Mouse (Mus musculus) CH12.LX (cell line): ENCODE measurements around the gene Tmem273. TPM values are rescaled to one million over a fixed set of nuclear protein-coding genes. Genes with fewer than 3 reads are reported as not detected.

Experiments
- DNase-seq: peaks from one replicate; pipeline ENCODE4 v3.0.0-alpha.2; 2013; ENCODE audit errors: extremely low read depth
- H3K27ac ChIP-seq: 2 replicates; pipeline ENCODE4 v1.5.1; 2012; ENCODE audit warnings: low read depth, mild to moderate bottlenecking, control low read depth, moderate library complexity; ENCODE audit not compliant: insufficient read depth
- H3K27me3 ChIP-seq: replicated peaks from 2 replicates; pipeline ENCODE3; 2012; ENCODE audit warnings: inconsistent platforms
- H3K36me3 ChIP-seq, 2 experiments: replicated peaks in 1 of 2; 2 replicates each; pipeline versions ENCODE3 to v1.6.1; 2012; ENCODE audit warnings: inconsistent platforms in 1 of 2, low read length in 1 of 2, mild to moderate bottlenecking in 1 of 2, mixed read lengths in 1 of 2, moderate library complexity in 1 of 2; ENCODE audit not compliant: control insufficient read depth in 1 of 2, insufficient read depth in 1 of 2
- H3K4me1 ChIP-seq, 2 experiments: 2 replicates each; pipeline ENCODE4 v1.6.1; 2012; ENCODE audit warnings: inconsistent platforms in 1 of 2, moderate library complexity in 1 of 2; ENCODE audit not compliant: insufficient read depth in 2 of 2, control insufficient read depth in 1 of 2
- H3K4me2 ChIP-seq: 2 replicates; pipeline ENCODE4 v1.6.1; 2012; ENCODE audit warnings: low read depth, mild to moderate bottlenecking, control low read depth; ENCODE audit not compliant: poor library complexity, insufficient read depth, severe bottlenecking
- H3K4me3 ChIP-seq, 3 experiments: fragments of 150-350 bp in 1 of 3; sonication (generic) in 1 of 3; replicated peaks in 1 of 3; 2 replicates each; pipeline versions ENCODE3 to v1.5.1; 2011 to 2012; ENCODE audit warnings: low read depth in 2 of 3, low read length in 2 of 3, mild to moderate bottlenecking in 2 of 3, moderate library complexity in 2 of 3, control low read depth in 1 of 3, improper control_type of control experiment in 1 of 3, inconsistent platforms in 1 of 3, mixed read lengths in 1 of 3; ENCODE audit not compliant: poor library complexity in 1 of 3
- H3K79me2 ChIP-seq: replicated peaks from 2 replicates; pipeline ENCODE4 v1.6.1; 2012; ENCODE audit warnings: mild to moderate bottlenecking, moderate library complexity; ENCODE audit not compliant: control insufficient read depth, poor library complexity, insufficient read depth, severe bottlenecking; ENCODE audit errors: extremely low read depth
- H3K9ac ChIP-seq: 2 replicates; pipeline ENCODE4 v1.6.1; 2012; ENCODE audit warnings: low read depth, mild to moderate bottlenecking, control low read depth, moderate library complexity; ENCODE audit not compliant: insufficient read depth
- H3K9me3 ChIP-seq: replicated peaks from 2 replicates; pipeline ENCODE3; 2012; ENCODE audit warnings: low read length, inconsistent platforms, mixed read lengths
- CHD1 ChIP-seq: IDR thresholded peaks from 2 replicates; pipeline ENCODE4 v1.6.1; 2012; ENCODE audit warnings: low read depth, low read length, improper control_type of control experiment, inconsistent platforms
- GABPA ChIP-seq: IDR thresholded peaks from 2 replicates; pipeline ENCODE4 v1.6.1; 2012; ENCODE audit warnings: low read depth, low read length, improper control_type of control experiment, inconsistent platforms; ENCODE audit not compliant: insufficient replicate concordance
- MAFK ChIP-seq: IDR thresholded peaks from 2 replicates; pipeline ENCODE4 v1.6.1; 2011; ENCODE audit warnings: low read length, improper control_type of control experiment; ENCODE audit not compliant: insufficient replicate concordance
- MEF2A ChIP-seq: IDR thresholded peaks from 2 replicates; pipeline ENCODE4 v1.6.1; 2014; ENCODE audit warnings: low read depth, mild to moderate bottlenecking, inconsistent platforms, low read length, improper control_type of control experiment, borderline replicate concordance
- MXI1 ChIP-seq: IDR thresholded peaks from 2 replicates; pipeline ENCODE4 v1.6.1; 2011; ENCODE audit warnings: mild to moderate bottlenecking, low read depth, low read length, improper control_type of control experiment
- NRF1 ChIP-seq: IDR thresholded peaks from 2 replicates; pipeline ENCODE4 v1.6.1; 2014; ENCODE audit warnings: low read depth, mild to moderate bottlenecking, inconsistent platforms, low read length, improper control_type of control experiment, moderate library complexity
- PAX5 ChIP-seq: IDR thresholded peaks from 2 replicates; pipeline ENCODE4 v1.6.1; 2012; ENCODE audit warnings: low read length, inconsistent platforms, mixed read lengths
- POLR2AphosphoS2 ChIP-seq: IDR thresholded peaks from 2 replicates; pipeline ENCODE4 v1.6.1; 2011; ENCODE audit warnings: low read depth, low read length, improper control_type of control experiment
- RAD21 ChIP-seq: IDR thresholded peaks from 2 replicates; pipeline ENCODE4 v1.6.1; 2011; ENCODE audit warnings: low read depth, mild to moderate bottlenecking, low read length, improper control_type of control experiment, moderate library complexity
- TBP ChIP-seq: conservative IDR thresholded peaks from 2 replicates; pipeline ENCODE4 v1.6.1; 2011; ENCODE audit warnings: low read depth, low read length, improper control_type of control experiment
- TCF12 ChIP-seq: IDR thresholded peaks from 2 replicates; pipeline ENCODE4 v1.6.1; 2014; ENCODE audit warnings: low read depth, mild to moderate bottlenecking, inconsistent platforms, low read length, improper control_type of control experiment
- ZKSCAN1 ChIP-seq: IDR thresholded peaks from 2 replicates; pipeline ENCODE4 v1.6.1; 2012; ENCODE audit warnings: low read depth, inconsistent platforms, low read length, improper control_type of control experiment, borderline replicate concordance
- ZNF384 ChIP-seq: IDR thresholded peaks from 2 replicates; pipeline ENCODE4 v1.6.1; 2012; ENCODE audit warnings: low read depth, low read length, improper control_type of control experiment, inconsistent platforms
- dilution Hi-C: fragments of 300-500 bp; cut with MboI; formaldehyde crosslinking; loops from 2 replicates; pipeline ENCODE4 v1.14.3; 2020; ENCODE audit warnings: low sequenced_read_pairs; ENCODE audit not compliant: extremely low pct_unique_long_range_greater_than_20kb, extremely low pct_ligation_motif_present
- in situ Hi-C: fragments of 300-500 bp; cut with MboI; formaldehyde crosslinking; loops from 3 replicates; pipeline ENCODE4 v1.14.3; 2019; ENCODE audit warnings: low sequenced_read_pairs, low pct_ligation_motif_present, low pct_unique_long_range_greater_than_20kb, mixed read lengths
- polyA plus RNA-seq: library from polyadenylated mRNA; unstranded; fragments of >175 nt; gene quantifications from 2 replicates; pipeline ENCODE4 v1.2.1, GENCODE M21; 2012; ENCODE audit warnings: low read depth; ENCODE audit not compliant: insufficient read length
- total RNA-seq, 2 experiments: library from RNA; depleted of rRNA; stranded (reverse); fragments of 300-350 nt in 1 of 2; fragments of >200 nt in 1 of 2; gene quantifications; 2 replicates each; pipeline ENCODE4 v1.2.3; 2012 to 2014

Tmem273 gene
- total and polyA plus RNA-seq, 3 experiments: 0.94 TPM; not detected in 2

DNA sequence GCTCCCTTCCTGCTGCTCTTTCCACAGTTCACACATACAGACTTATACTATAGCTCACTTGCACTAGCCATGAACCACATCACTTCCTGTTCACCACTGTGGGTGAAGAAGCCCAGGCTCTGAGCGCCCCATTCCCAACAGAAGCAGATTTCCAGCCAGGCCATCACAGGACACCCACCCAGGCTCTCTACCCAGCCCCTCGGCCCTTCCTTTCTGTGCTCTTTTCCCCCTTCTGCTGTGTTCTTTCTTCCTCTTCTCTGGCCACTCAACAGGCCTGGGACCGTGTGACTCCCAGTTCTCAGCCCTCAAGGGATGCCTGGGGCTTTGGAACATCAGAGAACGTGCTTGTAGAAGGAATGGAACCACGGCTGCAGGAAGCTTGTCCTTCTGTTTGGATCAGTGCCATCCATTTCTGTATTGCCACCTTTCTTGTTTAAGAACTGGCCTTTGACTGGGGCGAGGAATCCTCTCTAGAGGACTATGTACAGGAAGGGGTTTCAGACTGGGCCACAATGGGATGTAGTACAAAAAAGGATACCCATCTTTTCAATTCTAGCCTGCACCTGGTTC is 73.3 kb downstream of the Tmem273 start:
- DNase-seq: no peak
- H3K27ac ChIP-seq: no peak overlapping the region
- no peaks in the 10 kb centered on the region for H3K9me3 ChIP-seq
- in situ Hi-C loops: no loop called here
- dilution Hi-C loops: no loop called here
- H3K4me1 ChIP-seq: peaks cover 5 to 8% of the 10 kb centered on the region in 2 experiments
- no peak for TF ChIP-seq CHD1
- no peak for TF ChIP-seq TCF12
- TF ChIP-seq TBP: no peak
- TF ChIP-seq GABPA: no peak
- no peak for TF ChIP-seq ZKSCAN1
- TF ChIP-seq POLR2AphosphoS2: no peak
- TF ChIP-seq MXI1: no peak
- TF ChIP-seq PAX5: no peak
- TF ChIP-seq MEF2A: no peak
- no peaks in the 10 kb centered on the region for H3K36me3 ChIP-seq
- no peaks in the 10 kb centered on the region for H3K79me2 ChIP-seq
- H3K9ac ChIP-seq: no peak overlapping the region
- no peak overlapping the region for H3K4me3 ChIP-seq
- no peaks in the 10 kb centered on the region for H3K27me3 ChIP-seq
- H3K4me2 ChIP-seq: no peak overlapping the region

DNA sequence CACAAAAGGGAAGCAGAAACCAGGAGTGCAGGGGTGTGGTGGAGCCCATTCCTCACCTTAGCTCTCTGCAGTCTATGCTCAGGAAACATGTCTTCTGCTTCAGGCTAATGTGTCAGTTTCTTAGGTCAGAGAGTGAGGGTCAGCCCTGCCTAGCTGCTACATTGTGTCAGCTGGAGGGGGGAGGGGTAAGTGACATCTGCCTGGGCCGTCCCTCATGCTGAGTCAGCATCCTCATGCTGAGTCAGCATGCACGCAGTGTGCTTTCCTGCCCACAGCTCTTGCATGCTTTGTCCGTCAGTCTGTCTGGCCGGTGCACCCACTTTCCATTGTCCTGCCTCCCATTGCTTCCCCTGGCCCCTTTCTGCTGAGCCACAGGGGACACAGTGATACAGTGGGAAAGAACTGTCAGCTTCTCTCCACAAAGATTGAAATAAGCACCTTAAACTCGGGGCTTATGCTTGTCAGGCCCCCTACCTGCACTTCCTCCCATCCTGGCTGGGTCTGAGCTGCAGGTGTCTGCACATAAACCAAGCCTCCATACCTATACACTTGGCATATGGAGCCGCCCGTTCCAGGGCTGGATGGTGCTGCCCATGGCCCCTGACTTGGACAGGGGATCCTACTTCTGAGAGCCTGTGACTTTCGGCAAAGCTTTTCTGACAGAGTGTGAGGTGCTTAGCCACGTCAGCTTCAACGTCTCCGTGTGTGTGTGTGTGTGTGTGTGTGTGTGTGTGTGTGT is 74.2 kb downstream of the Tmem273 start:
- Histone ChIP-seq H3K9ac (no peak overlapping the region), H3K79me2 (no peaks in the 10 kb centered on the region), H3K36me3 (no peaks in the 10 kb centered on the region), H3K4me2 (no peak overlapping the region; the same call in 1 of the 2 replicates), H3K4me3 (peak overlapping the region in 1 of 3 experiments; percentile 6), H3K27ac (no peak overlapping the region), H3K9me3 (no peaks in the 10 kb centered on the region), H3K27me3 (no peaks in the 10 kb centered on the region), H3K4me1 (peaks cover 5 to 8% of the 10 kb centered on the region in 2 experiments)
- in situ Hi-C loops (no loop called here), dilution Hi-C loops (no loop called here)
- TF ChIP-seq ZNF384 (no peak), MAFK (peak; percentile 97), RAD21 (no peak), NRF1 (no peak)
- DNase-seq: peak; percentile 12
